Mouse (Mus musculus) layer of hippocampus, adult 8-10 months (tissue): ENCODE measurements around the gene Det1. TPM values are rescaled to one million over a fixed set of nuclear protein-coding genes. Genes with fewer than 3 reads are reported as not detected.

Experiments used
- DNase-seq, 2 experiments: peaks; one replicate each; pipeline ENCODE4 v3.0.0; 2022; ENCODE audit warnings: low spot score in 2 of 2
- total RNA-seq, 4 experiments: library from RNA; stranded (reverse); gene quantifications; 2 replicates each; pipeline ENCODE4 v1.2.4; 2022

Det1 gene
- total RNA-seq: 1 to 10 TPM; 5.6 to 8.3 (median 6.5) TPM

DNA sequence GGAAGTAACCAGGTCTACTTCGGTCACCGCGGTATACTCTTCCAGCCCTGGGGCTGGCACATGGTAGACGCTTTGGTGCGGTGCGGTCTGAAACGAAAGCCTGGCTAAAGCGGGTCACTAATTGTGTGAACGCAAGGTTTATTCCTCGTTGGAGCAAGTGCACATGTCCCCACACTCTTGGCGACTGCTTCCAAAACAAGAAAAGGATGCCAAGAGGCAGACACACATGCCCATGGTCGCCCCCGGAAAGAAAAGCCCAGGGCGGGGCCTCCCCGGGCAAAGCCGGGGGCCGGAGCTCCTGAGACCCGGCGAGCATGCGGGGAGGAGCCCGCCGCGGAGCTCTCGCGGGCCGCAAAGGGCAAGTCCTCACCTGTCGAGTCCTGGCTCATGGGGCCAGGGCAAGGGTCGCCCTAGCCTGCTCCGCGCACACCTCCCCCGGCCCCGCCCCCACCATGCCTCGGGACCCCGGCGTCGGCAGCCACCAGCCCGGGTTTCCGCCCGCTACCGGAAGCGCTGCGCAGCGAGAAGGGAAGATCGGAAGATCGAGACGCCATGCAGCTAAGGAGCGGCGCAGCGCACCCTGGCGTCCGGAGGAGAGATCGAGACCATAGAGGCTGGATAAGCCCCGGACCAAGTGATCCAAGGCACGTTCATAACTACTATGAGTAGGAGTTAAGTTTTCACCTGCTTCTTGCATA is at the start of gene Det1:
Gene Det1 (minus strand): TSS at position 527 of the 698 bp plus-strand sequence.
- DNase-seq: peak; percentile 77 to 89

DNA sequence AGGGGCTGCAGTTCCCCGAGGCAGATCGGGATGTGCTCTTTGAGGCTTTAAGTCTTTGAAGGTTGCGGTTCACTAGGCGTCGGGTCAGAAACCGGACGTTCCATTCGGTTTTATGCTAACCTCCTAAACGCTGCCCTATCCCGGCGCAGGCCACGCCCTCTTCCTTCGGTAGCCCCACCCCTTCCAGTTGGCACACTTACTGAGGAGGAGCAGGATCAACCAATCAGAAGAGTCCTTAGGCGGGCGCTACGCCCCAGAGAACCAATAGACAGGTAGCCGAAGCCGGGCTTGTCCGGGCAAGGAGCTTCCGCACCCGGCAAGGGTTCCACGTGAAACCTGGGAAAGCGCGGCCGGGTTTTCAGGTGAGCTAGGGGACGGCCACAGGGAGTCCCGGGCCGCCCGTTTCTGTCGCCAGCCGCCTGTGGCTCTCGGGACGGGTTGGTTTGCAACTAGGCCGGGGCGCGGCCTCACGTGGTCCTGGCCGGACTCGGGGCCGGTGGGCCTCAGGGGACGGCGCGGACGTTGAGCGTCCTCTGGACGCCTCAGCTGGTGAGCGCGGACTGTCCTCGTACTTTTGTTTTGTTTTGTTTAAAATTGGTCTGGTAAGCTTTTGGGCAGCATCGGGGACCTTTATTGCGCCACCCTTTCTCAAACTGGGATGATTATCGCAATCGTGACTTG is 48.7 kb upstream of the Det1 start, which contains the start of gene Aen:
Gene Aen (plus strand): TSS at position 202 of the 681 bp plus-strand sequence.
- DNase-seq: peak; percentile 96 to 97

- DNase-seq: no peak
Observed at GRCm38 (mm10) chr7:78895021-78895652, 48.1 kb upstream of the Det1 start.

GRCm38 (mm10) chr7:78893917-78894316 is 46.9 kb upstream of the Det1 start:
- no peak for DNase-seq

GRCm38 (mm10) chr7:78890641-78891040 is 43.6 kb upstream of the Det1 start:
- peak in 1 of 2 experiments; percentile 88 for DNase-seq

DNA sequence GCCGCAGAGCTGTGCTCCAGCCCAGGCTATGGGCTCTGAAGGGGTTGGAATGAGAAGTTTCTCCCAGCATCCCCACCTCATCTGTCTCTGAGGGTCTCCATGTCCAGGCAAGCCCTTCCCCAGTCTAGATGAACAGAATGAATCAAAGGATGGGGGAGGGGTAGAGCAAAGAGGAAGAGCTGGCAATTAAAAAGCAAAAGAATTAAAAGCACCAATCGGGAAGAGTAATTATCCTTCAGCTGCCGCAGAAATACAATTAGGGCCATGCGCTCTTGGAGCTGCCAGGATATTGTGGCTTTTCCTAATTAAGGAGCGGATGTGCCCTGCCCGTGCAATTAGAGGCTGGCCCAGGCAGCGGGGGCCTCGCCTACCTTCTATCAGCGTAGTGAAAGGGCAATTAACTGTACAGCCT is 40.4 kb upstream of the Det1 start:
- no peak for DNase-seq

GRCm38 (mm10) chr7:78886496-78886895 is 39.4 kb upstream of the Det1 start:
- no peak for DNase-seq

- DNase-seq: no peak
Observed at GRCm38 (mm10) chr7:78885404-78885803, 38.3 kb upstream of the Det1 start.

- DNase-seq: peak in 1 of 2 experiments; percentile 49
Observed at GRCm38 (mm10) chr7:78884139-78884538, 37.1 kb upstream of the Det1 start.

- DNase-seq: no peak
Observed at GRCm38 (mm10) chr7:78883726-78884060, 36.6 kb upstream of the Det1 start.

- no peak for DNase-seq
Observed at GRCm38 (mm10) chr7:78883016-78883725, 36.1 kb upstream of the Det1 start.

DNA sequence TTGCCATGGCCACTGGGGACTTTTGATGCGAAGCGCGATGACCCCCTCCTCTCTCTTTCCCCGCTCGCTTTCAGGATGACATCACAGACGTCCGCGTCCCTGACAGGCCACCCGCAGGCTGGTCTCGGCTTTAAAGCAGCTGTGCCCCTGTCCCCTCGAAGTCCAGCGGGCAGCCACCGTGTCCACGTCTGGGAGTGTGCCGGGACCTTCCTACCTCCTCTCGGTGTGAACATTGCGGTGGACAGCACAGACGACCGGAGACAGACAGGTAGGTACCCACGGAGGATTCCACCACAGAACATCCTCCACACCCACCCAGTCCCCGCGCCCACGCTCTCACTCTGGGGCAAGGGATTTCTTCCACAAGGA is 35.4 kb upstream of the Det1 start:
- DNase-seq: peak in 1 of 2 experiments; percentile 57

GRCm38 (mm10) chr7:78881607-78882468 is 34.8 kb upstream of the Det1 start:
- no peak for DNase-seq

DNA sequence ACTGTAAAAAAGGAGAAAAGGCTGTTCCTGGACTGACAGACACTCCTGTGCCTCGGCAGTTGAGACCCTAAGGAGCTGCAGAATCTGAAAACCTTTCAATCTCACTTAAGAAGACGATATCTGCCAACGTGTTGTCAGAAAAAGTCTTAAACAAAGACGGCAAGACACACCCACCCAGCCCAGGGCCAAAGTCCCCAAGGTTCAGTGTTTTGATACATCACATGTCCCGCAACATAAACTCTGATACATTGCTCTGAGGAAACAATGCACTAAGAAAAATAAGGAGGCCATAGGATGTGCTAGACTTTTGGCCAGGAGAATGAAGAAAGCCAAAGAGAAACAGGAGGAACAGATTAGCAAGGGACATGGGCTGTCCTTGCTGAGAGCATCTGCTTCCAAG is 25.8 kb upstream of the Det1 start:
- no peak for DNase-seq

DNA sequence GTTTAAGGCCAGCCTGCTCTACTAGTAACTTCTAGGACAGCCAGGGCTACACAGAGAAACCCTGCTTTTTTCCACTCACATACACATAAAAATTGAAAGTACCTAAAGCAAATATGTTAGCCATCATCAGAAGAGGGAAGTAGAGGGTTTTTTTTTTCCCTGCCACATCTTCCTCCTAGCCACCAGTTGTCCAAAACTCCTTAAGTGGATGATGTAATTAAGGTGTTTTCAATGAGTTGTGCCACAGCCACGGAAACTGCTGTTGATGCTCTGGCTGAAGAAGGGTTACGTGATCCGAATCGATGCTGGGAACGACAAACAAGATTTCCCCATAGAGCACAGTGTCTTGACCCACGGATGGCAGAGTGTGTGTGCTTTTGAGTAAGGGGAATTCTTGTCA is 25.3 kb upstream of the Det1 start:
- DNase-seq: no peak

- DNase-seq: no peak
Observed at GRCm38 (mm10) chr7:78868731-78869130, 21.7 kb upstream of the Det1 start.

GRCm38 (mm10) chr7:78865212-78865949 is 18.3 kb upstream of the Det1 start:
- DNase-seq: no peak

GRCm38 (mm10) chr7:78864446-78864802 is 17.4 kb upstream of the Det1 start:
- no peak for DNase-seq

- no peak for DNase-seq
Observed at GRCm38 (mm10) chr7:78863796-78864445, 16.9 kb upstream of the Det1 start.
